Mouse (Mus musculus) ES-E14 (cell line): ENCODE measurements around the gene March2.

Experiments used
- CHD2 ChIP-seq: IDR thresholded peaks from 2 replicates; pipeline ENCODE4 v1.6.1; 2014; ENCODE audit warnings: mild to moderate bottlenecking, low read depth, low read length, inconsistent platforms
- MAFK ChIP-seq: IDR thresholded peaks from 2 replicates; pipeline ENCODE4 v1.6.1; 2014; ENCODE audit warnings: mild to moderate bottlenecking, low read depth, low read length, inconsistent platforms; ENCODE audit not compliant: insufficient read depth

GRCm38 (mm10) chr17:33752297-33752696, 33.8 kb upstream of the March2 start:
- TF ChIP-seq CHD2 (no peak), MAFK (no peak)
